Mouse (Mus musculus) liver, embryonic 14.5 days (tissue): ENCODE measurements at regions not wholly inside any gene's neighbourhood (a gene's known extent, or its start where the extent isn't known, plus 50 kb on each side); places are given as distances from the start of the nearest gene placed in this dataset.

Source experiments
- CTCF ChIP-seq: IDR thresholded peaks from 2 replicates; pipeline ENCODE4 v1.5.1; 2016; ENCODE audit warnings: antibody characterized with exemption, low read depth, control low read depth
- EP300 ChIP-seq: IDR thresholded peaks from 2 replicates; pipeline ENCODE4 v1.6.1; 2016; ENCODE audit warnings: antibody characterized with exemption, low read depth

- TF ChIP-seq EP300, result no peak
- TF ChIP-seq CTCF, result no peak
These were observed 90.8 kb downstream of the Sox9 start for GRCm38 (mm10) chr11:112872677-112873367.
